Mouse (Mus musculus): ENCODE data around the gene Rbm47.

The Rbm47 gene

DNA sequence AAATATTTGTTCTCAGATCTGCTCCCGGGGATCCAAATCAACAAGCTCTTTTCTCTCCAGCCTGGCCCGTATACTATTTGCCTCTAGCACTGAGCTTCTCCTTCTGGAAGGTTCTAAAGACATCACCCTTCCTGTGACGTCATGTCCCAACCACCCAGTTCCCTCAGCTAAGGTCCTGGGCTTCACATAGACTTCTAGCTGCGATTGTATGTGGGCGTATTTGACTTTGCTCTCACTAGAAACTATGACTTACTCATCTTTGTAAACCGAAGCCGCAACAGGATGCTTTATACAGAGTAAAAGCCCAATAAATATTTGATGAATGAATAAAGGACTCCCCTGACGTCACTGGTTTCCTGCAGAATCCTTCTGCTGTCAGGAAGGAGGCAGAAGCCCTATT is 7.2 kb downstream of the Rbm47 start:
- in situ Hi-C loops (cut with MboI, MseI), result no loop called here

DNA sequence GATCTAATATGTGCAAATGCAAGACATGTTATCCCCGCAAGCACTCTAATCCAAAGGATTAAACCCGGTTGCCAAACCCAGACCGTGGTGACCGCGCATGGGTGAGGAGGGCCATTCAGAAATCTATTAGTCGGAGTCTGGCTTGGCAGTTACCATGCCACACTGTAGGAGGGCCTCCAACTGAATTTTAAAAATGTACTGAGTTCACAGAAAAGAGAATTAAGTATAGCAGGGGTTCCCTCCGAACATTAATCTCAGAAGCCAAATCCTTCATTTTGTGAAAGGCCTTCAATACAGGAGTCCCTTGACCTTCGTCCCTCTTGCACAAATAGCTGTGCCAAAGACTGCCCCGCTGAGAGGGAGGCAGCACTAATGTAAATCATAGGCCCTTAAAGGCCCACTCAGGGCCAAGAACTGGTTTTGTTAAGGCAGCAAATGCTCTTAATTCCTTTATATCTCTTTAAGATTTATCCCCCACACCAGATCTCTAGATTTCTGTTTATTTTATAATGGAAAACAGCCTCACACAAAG is 16.4 kb downstream of the Rbm47 start:
- in situ Hi-C loops (cut with MboI, MseI), result no loop called here

DNA sequence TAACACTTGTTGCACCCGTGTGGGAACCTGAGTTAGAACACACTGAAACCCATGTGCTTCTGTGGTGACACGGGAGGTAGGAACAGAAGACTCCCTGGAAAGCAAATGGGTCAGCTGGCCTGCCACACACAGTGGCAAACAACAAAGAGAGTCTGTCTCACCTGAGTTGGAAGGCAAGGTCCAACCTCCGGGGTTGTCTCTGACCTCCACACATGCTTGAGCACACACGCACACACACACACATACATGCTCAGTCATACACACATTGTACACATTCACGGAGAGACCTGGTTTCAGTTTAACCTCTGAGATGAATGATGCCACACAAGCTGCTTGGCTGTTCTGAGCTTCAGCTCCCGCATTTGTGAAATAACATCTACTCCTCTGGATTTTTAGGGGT is 18.3 kb downstream of the Rbm47 start:
- in situ Hi-C loops (cut with MboI, MseI), result no loop called here

DNA sequence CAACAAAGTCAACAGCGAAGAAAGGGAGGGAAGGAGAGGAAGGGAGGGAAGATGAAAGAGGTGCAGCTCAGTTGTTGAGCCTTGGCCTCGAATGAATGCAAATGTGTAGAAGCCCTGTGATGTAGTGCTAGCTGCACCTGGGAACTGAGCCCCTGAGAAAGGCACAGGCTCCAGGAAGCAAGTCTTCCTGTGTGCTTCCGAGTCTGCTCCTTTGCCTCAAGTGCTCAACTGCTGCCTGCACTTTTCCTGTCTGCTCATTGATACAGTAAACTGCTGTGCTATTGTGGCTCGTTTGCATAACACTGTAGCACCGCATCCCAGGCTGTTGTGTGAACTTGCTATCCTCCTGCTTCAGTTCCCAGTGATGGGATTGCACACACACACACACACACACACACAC is 19.4 kb downstream of the Rbm47 start:
- in situ Hi-C loops (cut with MboI, MseI), result no loop called here

DNA sequence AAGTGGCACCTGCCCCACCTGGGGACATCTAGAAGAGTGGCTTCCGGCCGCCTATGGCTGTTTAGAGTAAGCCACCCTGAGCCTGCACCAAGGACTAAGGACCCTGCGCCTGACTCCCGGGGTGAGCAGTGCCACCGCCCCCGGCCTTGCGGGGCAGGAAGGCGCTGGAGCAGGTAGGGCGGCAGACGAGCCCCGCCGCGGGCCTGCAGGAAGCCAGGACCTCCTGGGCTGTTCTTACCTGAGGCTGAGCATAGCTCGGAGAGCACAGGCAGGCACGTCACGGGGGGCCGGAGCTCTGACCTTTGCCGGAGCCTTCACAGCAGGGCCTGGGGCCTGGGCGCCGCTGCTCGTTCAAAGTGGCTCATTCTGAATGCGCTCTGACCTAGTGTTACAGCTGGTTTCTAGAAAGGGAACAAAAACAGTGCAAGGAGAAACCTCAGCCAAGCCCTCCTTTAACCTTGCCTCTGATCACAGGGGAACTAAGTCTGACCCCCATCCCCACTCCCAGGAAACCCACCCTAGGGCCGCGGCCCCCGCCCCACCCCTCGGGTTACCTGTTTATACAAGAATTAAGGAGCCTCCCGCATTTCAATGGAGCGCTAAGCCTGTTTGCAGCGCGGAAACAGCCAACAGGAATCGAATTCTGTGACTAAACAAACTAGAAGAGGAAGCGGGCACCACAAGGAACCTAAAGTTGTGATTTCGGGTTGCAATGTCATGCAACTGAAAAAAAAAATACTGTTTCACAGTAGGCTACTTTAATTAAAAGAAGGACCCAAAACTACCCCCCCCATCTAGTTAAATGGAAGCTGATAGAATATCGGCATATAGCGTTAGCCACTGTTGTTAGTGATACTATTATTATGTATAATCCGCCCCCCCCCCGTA is 21.4 kb downstream of the Rbm47 start:
- in situ Hi-C loops (cut with MboI, MseI), result no loop called here

DNA sequence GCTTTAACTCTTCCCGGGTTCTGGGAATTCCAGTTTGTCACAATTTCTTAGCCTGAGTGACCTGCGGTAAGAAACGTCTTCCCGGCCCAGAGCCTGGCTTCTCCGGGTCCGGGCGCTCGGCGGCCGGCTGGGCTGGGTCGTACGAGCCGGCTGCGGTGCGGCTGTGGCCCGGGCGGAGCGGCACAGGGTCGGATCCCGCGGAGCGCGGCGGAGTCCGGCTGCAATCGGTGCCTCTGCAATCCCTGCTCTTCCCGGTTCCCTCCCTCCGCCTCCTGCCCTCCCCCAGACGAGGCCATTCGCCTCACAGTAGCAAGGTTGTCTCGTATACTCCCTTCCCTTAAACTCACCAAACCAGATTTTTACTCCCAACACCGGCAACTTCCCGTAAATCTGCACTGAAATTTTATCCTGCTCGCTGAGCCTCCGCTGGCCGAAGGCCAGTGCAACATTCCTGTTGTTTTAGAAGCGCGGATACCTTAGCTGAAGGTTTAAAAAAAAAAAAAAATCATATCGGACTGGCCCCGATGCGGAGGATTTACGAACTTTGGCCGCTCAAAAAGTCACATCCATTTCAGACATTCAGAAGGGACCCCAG is 22.1 kb downstream of the Rbm47 start:
- in situ Hi-C loops (cut with MboI, MseI), result no loop called here

DNA sequence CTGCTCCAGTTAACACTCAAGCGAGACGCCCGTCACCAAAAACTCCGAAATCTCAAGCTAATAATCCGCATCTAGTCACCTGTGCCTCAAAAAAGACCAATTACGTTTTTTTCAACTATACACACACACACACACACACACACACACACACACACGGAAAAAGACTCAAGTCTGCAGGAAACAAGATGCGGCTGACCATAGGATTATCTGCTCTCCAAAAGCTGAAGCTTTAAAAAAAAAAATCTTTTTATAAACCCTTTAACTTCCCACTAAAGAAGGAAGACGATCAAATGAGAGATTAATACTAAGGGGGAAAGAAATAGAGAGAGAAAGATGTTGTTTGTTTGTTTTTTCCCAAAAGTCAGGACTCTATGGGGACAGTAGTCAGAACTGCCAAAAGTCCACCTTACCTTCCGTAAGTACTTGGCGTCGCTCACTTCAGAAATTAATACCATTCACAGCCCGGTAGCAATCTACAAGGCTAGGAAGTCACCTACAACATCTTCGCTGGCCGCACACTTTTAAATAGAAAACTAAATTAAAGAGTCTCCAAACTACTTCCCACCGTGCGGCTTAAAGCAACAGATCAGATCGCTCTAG is 22.7 kb downstream of the Rbm47 start:
- in situ Hi-C loops (cut with MboI, MseI), result no loop called here

DNA sequence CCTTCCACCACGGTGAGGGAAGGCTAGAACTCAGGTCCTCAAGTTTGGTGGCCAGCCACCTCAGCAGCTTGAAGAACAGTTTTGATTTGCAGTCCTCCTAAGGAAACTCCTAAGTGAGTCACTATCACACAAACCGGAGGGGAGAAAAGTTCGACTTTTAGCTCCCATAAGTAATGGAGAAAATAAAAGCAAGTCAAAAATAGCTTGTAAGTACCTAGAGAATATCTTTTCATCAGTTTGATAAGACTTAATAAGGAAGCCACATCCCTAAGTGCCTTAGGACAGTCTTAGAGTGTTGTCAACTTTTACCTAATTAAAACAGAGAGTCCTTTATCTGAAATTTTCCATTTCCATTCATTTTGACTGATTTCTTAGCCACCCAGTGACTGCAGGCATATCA is 23.3 kb downstream of the Rbm47 start:
- in situ Hi-C loops (cut with MboI, MseI), result no loop called here

DNA sequence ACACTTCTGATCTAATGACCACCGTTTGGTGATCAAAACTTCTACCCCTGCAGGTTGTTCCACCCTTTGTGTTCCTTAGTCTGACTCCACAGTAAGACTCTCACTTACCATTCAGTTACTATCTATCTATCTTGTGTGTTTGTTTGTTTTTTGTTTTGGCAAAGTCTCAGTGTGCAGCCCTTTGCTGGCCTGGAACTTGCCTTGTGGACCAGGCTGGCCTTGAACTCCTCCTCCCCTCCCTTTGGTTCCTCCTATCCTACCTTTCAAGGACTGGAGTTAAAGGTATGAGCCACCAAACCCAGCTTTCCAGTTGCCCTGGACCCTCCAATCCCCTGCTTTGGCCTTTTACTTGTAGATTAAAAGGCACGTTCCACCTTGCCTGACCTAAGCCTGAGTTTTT is 23.8 kb downstream of the Rbm47 start:
- in situ Hi-C loops (cut with MboI, MseI), result no loop called here

DNA sequence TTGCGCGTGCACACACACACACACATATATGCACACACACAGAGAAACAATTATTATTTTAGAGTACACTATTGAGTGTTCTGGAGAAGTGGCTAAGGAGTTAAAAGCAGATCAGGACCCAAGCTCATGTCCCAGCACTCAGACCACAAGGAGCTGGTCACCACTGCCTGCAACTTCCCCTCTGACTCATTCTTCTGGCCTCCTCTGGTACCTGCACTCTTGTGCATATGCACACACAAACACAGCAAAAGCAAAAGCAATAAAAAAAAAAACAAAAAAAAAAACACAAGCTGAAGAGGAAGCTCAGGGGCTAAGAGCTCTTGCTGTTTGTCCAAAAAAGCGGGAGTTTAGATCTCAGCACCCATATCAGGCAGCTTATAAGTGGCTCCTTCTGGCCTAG is 25.6 kb downstream of the Rbm47 start:
- in situ Hi-C loops (cut with MboI, MseI), result no loop called here

DNA sequence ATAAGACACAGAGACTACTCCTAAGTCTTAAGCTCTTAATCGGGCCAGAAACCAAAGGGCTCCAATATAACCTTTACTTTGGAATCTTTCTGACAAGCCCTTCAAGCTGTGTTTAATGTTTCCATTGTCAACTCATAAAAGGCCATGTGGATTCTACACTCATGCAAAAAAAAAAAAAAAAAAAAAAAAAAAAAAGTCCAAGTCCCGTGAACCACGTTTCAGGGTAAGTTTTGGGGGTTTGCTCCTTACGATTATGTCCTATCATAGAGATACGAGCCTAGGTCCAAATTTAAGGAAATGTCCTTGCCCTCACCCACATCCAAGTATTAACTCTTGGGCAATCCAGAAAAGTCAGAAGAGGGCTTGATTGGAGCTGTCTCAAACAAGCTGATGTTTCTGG is 27.3 kb downstream of the Rbm47 start:
- in situ Hi-C loops (cut with MboI, MseI), result no loop called here

DNA sequence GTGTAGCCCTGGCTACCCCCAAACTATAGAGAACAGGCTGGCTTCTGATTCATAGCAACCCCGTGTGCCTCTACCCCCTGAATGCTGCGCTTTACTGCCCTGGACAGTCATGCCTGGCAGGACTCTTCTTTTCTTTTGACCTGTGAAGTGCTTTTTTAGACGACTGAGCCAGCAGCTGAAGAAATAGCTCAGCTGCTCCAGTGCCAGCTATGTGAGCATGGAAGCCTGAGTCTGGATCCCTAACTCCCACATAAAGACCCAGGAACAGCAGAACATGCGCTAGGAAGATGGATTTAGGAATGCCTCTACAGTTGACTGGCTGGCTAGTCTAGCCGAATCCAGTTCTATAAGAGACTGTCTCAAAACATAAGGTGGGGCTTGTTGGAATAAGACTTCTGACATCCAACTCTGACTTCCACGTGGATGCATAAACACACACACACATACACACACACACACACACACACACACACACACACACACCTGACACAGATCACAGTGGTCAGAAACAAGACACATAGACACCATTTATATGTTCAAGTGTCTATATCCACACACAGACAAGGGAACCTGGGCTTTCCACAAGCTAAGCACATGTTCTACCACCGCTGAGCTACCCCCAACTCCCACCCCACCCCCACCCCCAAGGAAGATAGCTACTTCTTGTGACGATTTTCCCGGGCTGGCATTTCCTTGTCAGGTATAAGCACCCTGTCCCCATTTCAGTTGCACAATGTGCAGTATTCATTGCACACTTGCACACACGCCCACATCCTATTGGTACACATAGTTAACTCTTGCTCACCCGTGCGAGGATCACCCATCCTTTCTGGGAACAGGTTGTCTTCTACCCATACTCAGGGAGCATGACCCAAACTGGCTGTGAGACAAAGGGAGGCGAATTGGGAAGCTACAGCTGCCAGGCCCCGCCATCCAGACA is 29.6 kb downstream of the Rbm47 start:
- in situ Hi-C loops (cut with MboI, MseI), result no loop called here

DNA sequence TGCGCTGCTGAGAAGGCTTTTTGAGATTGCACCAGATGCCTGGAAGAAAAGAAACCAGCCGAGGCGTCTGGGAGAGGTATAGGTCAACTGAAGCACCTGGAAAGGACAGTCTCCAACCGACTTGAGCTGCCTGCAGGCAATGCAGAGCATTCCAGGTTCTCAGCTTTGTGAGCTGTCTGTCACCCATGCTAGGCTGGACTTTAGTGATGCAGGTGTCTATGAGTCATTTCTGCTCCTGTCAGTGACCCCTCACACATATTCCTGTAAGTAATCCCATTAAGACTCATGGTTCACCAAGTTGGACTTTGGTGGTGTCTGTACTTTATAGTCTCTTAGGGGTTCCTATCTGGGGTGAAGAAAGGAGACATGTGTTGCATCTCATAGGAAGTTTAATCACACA is 31.4 kb downstream of the Rbm47 start:
- in situ Hi-C loops (cut with MboI, MseI), result no loop called here

DNA sequence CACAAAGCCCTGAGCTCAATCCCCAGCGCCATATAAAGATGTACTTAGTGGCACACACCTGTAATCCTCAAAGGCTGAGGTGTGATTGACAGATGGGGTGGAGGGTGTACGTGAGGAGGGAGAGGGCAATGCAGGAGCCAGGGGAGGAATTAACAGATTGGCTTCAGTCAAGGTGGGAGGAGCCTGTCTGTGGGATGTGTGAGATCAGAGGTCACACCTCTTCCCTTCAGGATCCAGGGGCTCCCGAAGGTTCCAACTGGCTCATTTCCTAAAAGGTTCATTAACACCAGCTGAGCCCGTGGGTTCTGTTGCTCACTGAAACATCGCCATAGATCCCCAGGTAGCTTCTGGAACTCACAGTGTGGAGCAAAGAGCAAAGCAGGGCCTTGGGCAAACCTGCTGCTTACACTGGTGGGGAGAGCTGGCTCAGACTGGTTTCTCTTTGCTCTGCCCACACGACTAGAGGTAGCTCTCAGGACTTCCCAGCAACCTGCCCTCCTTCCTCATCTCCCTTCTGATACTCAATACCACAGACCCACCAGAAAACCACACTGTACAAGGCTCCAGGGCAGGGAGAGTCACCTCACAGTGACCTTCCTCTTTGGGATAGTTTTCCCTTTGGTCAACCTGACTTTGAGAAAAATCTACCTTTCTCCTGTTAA is 33.2 kb downstream of the Rbm47 start:
- in situ Hi-C loops (cut with MboI, MseI), result no loop called here

DNA sequence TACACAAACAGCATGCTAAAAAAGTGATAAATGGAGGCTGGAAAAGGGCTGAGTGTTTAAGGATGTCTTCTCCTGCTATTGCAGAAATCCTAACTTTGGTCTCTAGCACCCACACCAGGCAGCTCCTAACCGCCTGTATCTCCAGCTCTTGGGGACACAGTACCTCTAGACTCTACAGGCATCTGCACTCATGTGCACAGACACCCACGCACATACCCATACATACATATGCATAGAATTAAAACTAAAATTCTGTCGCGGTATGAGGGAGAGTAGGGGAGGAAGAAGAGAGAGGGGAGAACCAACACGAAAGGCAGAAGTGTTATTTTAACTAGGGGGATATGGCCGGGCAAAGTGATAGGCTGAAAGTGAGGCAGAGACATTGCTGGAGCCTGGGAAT is 33.7 kb downstream of the Rbm47 start:
- in situ Hi-C loops (cut with MboI, MseI), result no loop called here

DNA sequence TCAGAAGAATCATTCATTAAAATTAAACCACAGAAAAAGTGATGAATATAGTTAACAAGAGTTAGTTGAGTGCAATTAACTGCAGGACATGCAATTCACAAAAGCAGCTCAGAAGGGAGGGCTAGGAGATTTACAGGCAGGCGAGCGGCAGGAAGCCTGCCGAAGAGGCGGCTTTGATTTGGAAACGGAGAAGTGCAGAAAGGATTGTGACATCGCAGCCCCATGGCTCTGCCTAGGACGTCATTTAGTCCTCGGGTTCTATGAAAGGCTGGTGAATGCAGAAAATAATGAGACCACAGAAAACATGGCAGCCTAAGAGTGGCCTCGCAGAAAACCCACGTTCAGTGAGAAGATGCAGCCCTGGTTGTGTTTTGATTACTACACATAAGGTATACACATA is 34.3 kb downstream of the Rbm47 start:
- in situ Hi-C loops (cut with MboI, MseI), result no loop called here

DNA sequence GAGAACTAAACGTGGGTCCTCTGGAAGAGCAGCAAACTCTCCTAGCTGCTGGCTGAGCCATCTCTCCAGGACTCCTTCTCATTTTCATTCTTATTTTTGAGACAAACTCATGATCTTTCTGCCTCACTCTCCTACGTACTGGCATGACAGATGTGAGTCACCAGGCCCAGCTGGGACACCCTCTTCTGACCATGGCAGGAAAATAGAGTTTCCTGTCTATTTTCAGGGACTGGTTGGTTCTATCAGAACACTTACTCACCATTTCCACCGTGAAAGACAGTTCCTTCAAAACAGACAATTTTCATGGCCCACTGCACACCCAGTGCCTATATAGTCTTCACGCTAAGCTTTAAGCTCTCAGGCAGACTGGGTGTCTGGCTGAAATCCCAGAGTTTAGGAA is 35.7 kb downstream of the Rbm47 start:
- in situ Hi-C loops (cut with MboI, MseI), result no loop called here

DNA sequence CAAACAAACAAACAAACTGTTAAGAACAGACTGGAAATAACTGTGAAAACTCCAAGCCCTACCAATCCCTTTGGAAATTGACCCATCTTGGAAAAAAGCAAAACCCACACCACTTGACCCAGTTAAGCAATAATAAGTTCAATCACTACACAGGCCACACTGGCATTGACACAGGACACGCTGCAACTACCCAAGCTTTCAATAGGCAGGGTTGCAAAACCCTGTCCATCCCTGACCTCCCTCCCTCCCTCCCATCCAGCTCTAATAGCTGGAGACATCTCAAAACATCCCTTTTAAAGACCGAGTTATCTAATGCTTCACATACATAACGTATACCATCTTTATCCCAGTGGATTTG is 37.1 kb downstream of the Rbm47 start:
- in situ Hi-C loops (cut with MboI, MseI), result no loop called here

DNA sequence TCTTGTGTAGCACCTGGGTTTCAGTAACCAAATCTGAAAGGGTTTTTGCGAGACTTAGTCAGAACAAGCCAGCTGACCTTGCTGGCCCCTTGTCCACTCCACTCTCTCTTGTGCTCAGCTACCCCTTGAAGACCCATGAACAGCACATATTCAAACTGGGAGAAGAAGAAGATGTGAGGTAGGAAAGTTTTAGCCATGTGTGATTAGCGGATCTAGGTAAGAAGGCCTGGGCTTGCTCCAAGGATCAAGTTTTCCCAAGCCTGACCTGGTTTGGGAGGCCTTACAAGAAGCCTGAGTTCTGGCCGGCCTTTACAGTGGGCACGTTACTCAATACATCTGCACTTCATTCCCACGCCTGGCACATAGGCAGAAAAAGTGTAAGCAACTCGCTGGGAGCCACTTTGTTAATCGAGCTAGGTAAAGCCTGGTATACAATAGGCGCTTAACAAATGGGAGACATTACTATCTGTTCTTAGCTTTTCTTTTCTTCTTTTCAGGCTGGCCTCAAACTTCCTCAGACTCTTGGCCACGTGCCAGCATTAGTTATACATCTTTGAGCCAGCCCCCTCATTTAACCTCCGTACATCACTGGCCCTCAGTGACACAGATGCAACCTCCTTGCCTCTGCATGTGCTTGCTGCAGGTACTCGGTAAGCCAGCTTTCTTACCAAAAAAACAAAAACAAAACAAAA is 37.6 kb downstream of the Rbm47 start:
- in situ Hi-C loops (cut with MboI, MseI), result no loop called here

DNA sequence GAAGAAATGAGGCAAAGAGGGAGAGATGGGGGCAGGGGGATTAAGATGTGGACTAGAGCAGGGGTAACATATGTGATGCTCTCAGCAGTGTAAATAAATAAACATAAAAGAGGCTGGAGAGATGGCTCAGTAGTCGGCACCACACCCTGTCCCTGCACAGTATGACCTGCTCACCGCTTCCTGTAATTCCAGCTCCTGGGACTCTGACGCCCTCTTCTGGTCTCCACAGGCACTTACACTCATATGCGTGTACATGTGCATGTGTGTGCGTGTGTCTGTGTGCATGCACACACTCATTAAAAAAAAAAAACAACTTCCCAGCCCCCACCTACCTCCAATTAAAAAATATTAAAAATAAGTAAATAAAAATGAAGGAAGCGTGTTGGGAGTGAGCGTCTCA is 38.3 kb downstream of the Rbm47 start:
- in situ Hi-C loops (cut with MboI, MseI), result no loop called here

DNA sequence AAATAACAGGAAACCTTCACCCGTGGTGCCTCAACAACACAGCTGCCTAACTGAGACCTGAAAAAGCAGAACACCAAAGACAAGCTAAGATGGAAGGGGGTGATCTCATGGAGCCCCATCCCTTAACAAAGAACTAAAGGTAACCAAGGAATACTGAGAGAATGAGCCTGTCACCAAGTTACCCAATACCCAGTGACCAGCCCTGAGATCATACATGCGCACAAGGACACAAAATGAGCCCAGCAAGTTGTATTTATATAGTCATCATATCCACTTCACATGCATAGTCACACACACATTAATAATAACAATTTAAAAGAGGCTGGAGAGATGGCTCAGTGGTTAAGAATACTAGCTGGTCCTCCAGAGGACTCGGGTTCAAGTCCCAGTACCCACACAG is 44.0 kb downstream of the Rbm47 start:
- in situ Hi-C loops (cut with MboI, MseI), result no loop called here

Data from T-helper 1 cell (primary cell).